Mouse (Mus musculus): ENCODE results near the gene Cpsf3. TPM values are rescaled to one million over a fixed set of nuclear protein-coding genes. Genes with fewer than 3 reads are reported as not detected.

The Cpsf3 gene
- polyA plus RNA-seq, 1 experiment from 2014 or later: 63.1 TPM

- Histone ChIP-seq H3K9ac (no peak overlapping the region), H3K4me1 (replicated peaks) (no peaks in the 10 kb centered on the region), H3K36me3 (peaks cover 47% of the 10 kb centered on the region), H3K27me3 (no peaks in the 10 kb centered on the region), H3K27ac (no peak overlapping the region), H3K4me2 (no peak overlapping the region), H3K4me3 (no peak overlapping the region), H3K9me3 (replicated peaks) (no peaks in the 10 kb centered on the region)
- WGBS: 94% methylated on average over 5 of the region's 5 CpGs
- no peak for ATAC-seq (replicated peaks; ENCODE audit: insufficient number of reproducible peaks, insufficient read depth, low FRiP score, low read depth)
Observed at GRCm38 (mm10) chr12:21337171-21337570, 52.0 kb downstream of the Cpsf3 start.

- H3K4me2 ChIP-seq: no peak overlapping the region
- H3K4me1 ChIP-seq (replicated peaks): no peaks in the 10 kb centered on the region
- H3K4me3 ChIP-seq: no peak overlapping the region
- 95% methylated on average over 5 of the region's 5 CpGs for WGBS
- H3K36me3 ChIP-seq: peaks cover 45% of the 10 kb centered on the region
- no peak overlapping the region for H3K9ac ChIP-seq
- H3K27ac ChIP-seq: no peak overlapping the region
- no peak for ATAC-seq (replicated peaks; ENCODE audit: insufficient number of reproducible peaks, insufficient read depth, low FRiP score, low read depth)
- H3K27me3 ChIP-seq: no peaks in the 10 kb centered on the region
- no peaks in the 10 kb centered on the region for H3K9me3 ChIP-seq (replicated peaks)
Observed at GRCm38 (mm10) chr12:21340674-21341073, 55.5 kb downstream of the Cpsf3 start.

GRCm38 (mm10) chr12:21346972-21347371, 61.8 kb downstream of the Cpsf3 start:
- H3K27ac ChIP-seq: no peak overlapping the region
- WGBS: 86% methylated on average over 7 of the region's 7 CpGs
- H3K9me3 ChIP-seq (replicated peaks): no peaks in the 10 kb centered on the region; the same call in 1 of the 2 replicates
- H3K27me3 ChIP-seq: no peaks in the 10 kb centered on the region
- ATAC-seq (replicated peaks; ENCODE audit: insufficient number of reproducible peaks, insufficient read depth, low FRiP score, low read depth): no peak
- H3K36me3 ChIP-seq: peaks cover 45% of the 10 kb centered on the region
- no peak overlapping the region for H3K4me2 ChIP-seq
- no peaks in the 10 kb centered on the region for H3K4me1 ChIP-seq (replicated peaks)
- no peak overlapping the region for H3K9ac ChIP-seq
- no peak overlapping the region for H3K4me3 ChIP-seq

- no peaks in the 10 kb centered on the region for H3K4me1 ChIP-seq (replicated peaks)
- peaks cover 51% of the 10 kb centered on the region for H3K36me3 ChIP-seq
- H3K9me3 ChIP-seq (replicated peaks): no peaks in the 10 kb centered on the region; the same call in 1 of the 2 replicates
- WGBS: 89% methylated on average over 7 of the region's 7 CpGs
- H3K27me3 ChIP-seq: no peaks in the 10 kb centered on the region
- no peak overlapping the region for H3K27ac ChIP-seq
- no peak for ATAC-seq (replicated peaks; ENCODE audit: insufficient number of reproducible peaks, insufficient read depth, low FRiP score, low read depth)
- H3K4me3 ChIP-seq: no peak overlapping the region
- no peak overlapping the region for H3K4me2 ChIP-seq
- H3K9ac ChIP-seq: no peak overlapping the region
Observed at GRCm38 (mm10) chr12:21350113-21350876, 65.1 kb downstream of the Cpsf3 start.

GRCm38 (mm10) chr12:21353681-21354080, 68.5 kb downstream of the Cpsf3 start:
- Histone ChIP-seq H3K36me3 (peaks cover 46% of the 10 kb centered on the region), H3K4me2 (no peak overlapping the region)

GRCm38 (mm10) chr12:21362686-21363085, 77.5 kb downstream of the Cpsf3 start:
- no peak overlapping the region for H3K27ac ChIP-seq
- no peaks in the 10 kb centered on the region for H3K9me3 ChIP-seq (replicated peaks)
- H3K4me3 ChIP-seq: no peak overlapping the region
- H3K4me2 ChIP-seq: no peak overlapping the region
- WGBS: 50% methylated on average over 2 of the region's 2 CpGs
- no peaks in the 10 kb centered on the region for H3K4me1 ChIP-seq (replicated peaks)
- H3K27me3 ChIP-seq: no peaks in the 10 kb centered on the region
- H3K36me3 ChIP-seq: no peaks in the 10 kb centered on the region; the same call in 1 of the 2 replicates
- no peak for ATAC-seq (replicated peaks; ENCODE audit: insufficient number of reproducible peaks, insufficient read depth, low FRiP score, low read depth)
- H3K9ac ChIP-seq: no peak overlapping the region

More at GRCm38 (mm10) chr12:21353681-21354080, 68.5 kb downstream of the Cpsf3 start:
- ATAC-seq (replicated peaks; ENCODE audit: insufficient number of reproducible peaks, insufficient read depth, low FRiP score, low read depth): no peak
- H3K27me3 ChIP-seq: no peaks in the 10 kb centered on the region
- no peak overlapping the region for H3K4me3 ChIP-seq
- H3K9me3 ChIP-seq (replicated peaks): no peaks in the 10 kb centered on the region; the same call in 1 of the 2 replicates
- H3K9ac ChIP-seq: no peak overlapping the region
- H3K4me1 ChIP-seq (replicated peaks): no peaks in the 10 kb centered on the region
- WGBS: 95% methylated on average over 8 of the region's 8 CpGs
- no peak overlapping the region for H3K27ac ChIP-seq

GRCm38 (mm10) chr12:21363195-21363594, 78.0 kb downstream of the Cpsf3 start:
- 89% methylated on average over 3 of the region's 3 CpGs for WGBS
- Histone ChIP-seq H3K4me2 (no peak overlapping the region), H3K36me3 (no peaks in the 10 kb centered on the region; the same call in 1 of the 2 replicates), H3K9ac (no peak overlapping the region), H3K9me3 (replicated peaks) (no peaks in the 10 kb centered on the region), H3K27me3 (no peaks in the 10 kb centered on the region), H3K4me1 (replicated peaks) (no peaks in the 10 kb centered on the region), H3K27ac (no peak overlapping the region), H3K4me3 (no peak overlapping the region)
- ATAC-seq (replicated peaks; ENCODE audit: insufficient number of reproducible peaks, insufficient read depth, low FRiP score, low read depth): no peak

Other genes with a start within 250 kb of the Cpsf3 start
- gene Itgb1bp1, start 893 bp downstream of the Cpsf3 start, polyA plus RNA-seq (2015; fragmentation: Nextera tagmentation; extraction: Ambion mirVana): 35.0 and 38.7 TPM in 2 replicates
- 37.7 and 38.7 TPM in 2 replicates for gene Iah1, start 31.0 kb downstream of the Cpsf3 start, polyA plus RNA-seq (2015; fragmentation: Nextera tagmentation; extraction: Ambion mirVana)
- gene Adam17, start 88.2 kb downstream of the Cpsf3 start, polyA plus RNA-seq (2015; fragmentation: Nextera tagmentation; extraction: Ambion mirVana): 25.1 and 30.2 TPM in 2 replicates
- gene Ywhaq, start 132.2 kb downstream of the Cpsf3 start, polyA plus RNA-seq (2015; fragmentation: Nextera tagmentation; extraction: Ambion mirVana): 365 and 366 TPM in 2 replicates

Data from heart, embryonic 15.5 days (tissue).